Mouse (Mus musculus): ENCODE data around the gene Pld5.

- TF ChIP-seq CTCF (IDR thresholded peaks at IDR 0.05; ENCODE audit: low read depth), result no peak
- TF ChIP-seq EP300 (optimal IDR thresholded peaks at IDR 0.05), result no peak
Measured at GRCm38 (mm10) chr1:176064471-176064870, 210.6 kb downstream of the Pld5 start.

Data from stomach, postnatal 0 days (tissue).